Mouse (Mus musculus) heart, postnatal 0 days (tissue): Measurements from ENCODE around the gene Etv4. TPM values are rescaled to one million over a fixed set of nuclear protein-coding genes. Genes with fewer than 3 reads are reported as not detected.

Experiments used
- ATAC-seq: fragments of 200-750 bp; cut with Nextera tagmentation; 2 replicates; pipeline ENCODE4 v1.8.0; 2017; ENCODE audit warnings: low read depth, moderate number of reproducible peaks, moderate library complexity; ENCODE audit not compliant: insufficient read depth
- DNase-seq: peaks from one replicate; pipeline ENCODE4 v3.0.0-alpha.2; 2016; ENCODE audit warnings: low spot score
- H3K27ac ChIP-seq: fragments of 300-500 bp; sonication (generic); 2 replicates; pipeline ENCODE4 v1.5.1; 2014; ENCODE audit warnings: low read depth, mild to moderate bottlenecking
- H3K27me3 ChIP-seq: fragments of 300-500 bp; sonication (generic); 2 replicates; pipeline ENCODE4 v1.6.1; 2014; ENCODE audit warnings: low read length, mixed read lengths; ENCODE audit not compliant: control insufficient read depth, insufficient read depth
- H3K36me3 ChIP-seq: fragments of 300-500 bp; sonication (generic); replicated peaks from 2 replicates; pipeline ENCODE4 v1.6.1; 2014; ENCODE audit warnings: low read length, mixed read lengths; ENCODE audit not compliant: control insufficient read depth, insufficient read depth
- H3K4me1 ChIP-seq: fragments of 300-500 bp; sonication (generic); 2 replicates; pipeline ENCODE4 v1.6.1; 2014; ENCODE audit warnings: antibody characterized with exemption; ENCODE audit not compliant: control insufficient read depth, insufficient read depth
- H3K4me2 ChIP-seq: fragments of 300-500 bp; sonication (generic); 2 replicates; pipeline ENCODE4 v1.6.1; 2014; ENCODE audit warnings: low read depth, mild to moderate bottlenecking, low read length, moderate library complexity
- H3K4me3 ChIP-seq: fragments of 300-500 bp; sonication (generic); 2 replicates; pipeline ENCODE4 v1.5.1; 2014; ENCODE audit warnings: low read depth, low read length
- H3K9ac ChIP-seq: fragments of 300-500 bp; sonication (generic); replicated peaks from 2 replicates; pipeline ENCODE4 v1.6.1; 2014; ENCODE audit warnings: low read depth, low read length, mixed read lengths
- H3K9me3 ChIP-seq: fragments of 300-500 bp; sonication (generic); replicated peaks from 2 replicates; pipeline ENCODE4 v1.6.1; 2016; ENCODE audit warnings: low read length; ENCODE audit not compliant: control insufficient read depth
- CTCF ChIP-seq: IDR thresholded peaks from 2 replicates; pipeline ENCODE4 v1.5.1; 2016; ENCODE audit warnings: antibody characterized with exemption, control low read depth, low read depth
- EP300 ChIP-seq: IDR thresholded peaks from 2 replicates; pipeline ENCODE4 v1.6.1; 2016; ENCODE audit warnings: antibody characterized with exemption, low read depth
- WGBS: fragments of 180-500 bp; shearing (Covaris S2); extraction: QIAGEN DNeasy Blood & Tissue Kit; methylation state at CpG from one replicate; pipeline ENCODE4 v1.1.7; 2014; 5-methylcytosine and 5-hydroxymethylcytosine counted together
- polyA plus RNA-seq: library from polyadenylated mRNA; unstranded; fragments of >200 nt; fragmentation: Nextera tagmentation; extraction: Ambion mirVana; gene quantifications from 2 replicates; pipeline ENCODE4 v1.2.1, GENCODE M21; 2015
- total RNA-seq: library from RNA; depleted of rRNA; stranded (reverse); fragments of >200 nt; gene quantifications from 2 replicates; pipeline ENCODE4 v1.2.3, GENCODE M21; 2014; ENCODE audit warnings: low replicate concordance; rRNA removed

Etv4 gene
- total RNA-seq (5.2 and 7.5 TPM in 2 replicates), polyA plus RNA-seq (2.2 and 2.4 TPM in 2 replicates)

- Histone ChIP-seq H3K9ac (peak within 1 kb of the TSS; percentile 19; the same call in 1 of the 2 replicates), H3K4me2 (peak within 1 kb of the TSS; percentile 93), H3K4me1 (peaks cover 12% of the 10 kb centered on the region), H3K36me3 (no peaks in the 10 kb centered on the region), H3K9me3 (no peaks in the 10 kb centered on the region), H3K27me3 (peaks cover 55% of the 10 kb centered on the region), H3K27ac (peak within 1 kb of the TSS; percentile 16), H3K4me3 (peak within 1 kb of the TSS; percentile 58)
- DNase-seq (peak; percentile 90), ATAC-seq (peak; percentile 93)
- under 1% methylated on average over 34 of the region's 35 CpGs for WGBS
- TF ChIP-seq CTCF (no peak), EP300 (no peak)
Measured at GRCm38 (mm10) chr11:101785143-101785851, at the start of gene Etv4. TSS of gene Etv4 (minus strand) at chr11:101785371.

- Histone ChIP-seq H3K9me3 (no peaks in the 10 kb centered on the region), H3K27ac (peak overlapping the region; percentile 89), H3K4me3 (no peak overlapping the region), H3K9ac (0 out of 2 replicates have a peak overlapping the region, but pooled peaks have one; percentile 16), H3K4me2 (no peak overlapping the region; the same call in 1 of the 2 replicates), H3K4me1 (peaks cover 22% of the 10 kb centered on the region), H3K36me3 (no peaks in the 10 kb centered on the region), H3K27me3 (no peaks in the 10 kb centered on the region)
- no peak for TF ChIP-seq CTCF
- TF ChIP-seq EP300 = 0 out of 2 replicates have a peak, but pooled peaks have one; percentile 36
- ATAC-seq (peak; percentile 58), DNase-seq (peak; percentile 63)
- 15% methylated on average over 7 of the region's 7 CpGs for WGBS
Measured at GRCm38 (mm10) chr11:101832001-101832400, 46.8 kb upstream of the Etv4 start.

- H3K9ac ChIP-seq = no peak overlapping the region
- H3K4me2 ChIP-seq = peak overlapping the region; percentile 8; the same call in 1 of the 2 replicates
- H3K36me3 ChIP-seq = no peaks in the 10 kb centered on the region
- H3K27me3 ChIP-seq = no peaks in the 10 kb centered on the region
- ATAC-seq (no peak), DNase-seq (no peak)
- no peak for TF ChIP-seq EP300
- no peak for TF ChIP-seq CTCF
- peak overlapping the region; percentile 89 for H3K27ac ChIP-seq
- H3K9me3 ChIP-seq = no peaks in the 10 kb centered on the region
- peaks cover 22% of the 10 kb centered on the region for H3K4me1 ChIP-seq
- no peak overlapping the region for H3K4me3 ChIP-seq
- WGBS = 53% methylated on average over 8 of the region's 8 CpGs
Measured at GRCm38 (mm10) chr11:101830616-101831015, 45.4 kb upstream of the Etv4 start.

- TF ChIP-seq CTCF (no peak), EP300 (peak; percentile 26; the same call in 1 of the 2 replicates)
- H3K4me1 ChIP-seq = peaks cover 22% of the 10 kb centered on the region
- H3K9ac ChIP-seq = 0 out of 2 replicates have a peak overlapping the region, but pooled peaks have one; percentile 13
- H3K27ac ChIP-seq = peak overlapping the region; percentile 89
- peak; percentile 71 for ATAC-seq
- no peaks in the 10 kb centered on the region for H3K27me3 ChIP-seq
- H3K4me3 ChIP-seq = no peak overlapping the region
- peak overlapping the region; percentile 10; the same call in 1 of the 2 replicates for H3K4me2 ChIP-seq
- whole genome bisulfite sequencing = 40% methylated on average over 10 of the region's 10 CpGs
- H3K36me3 ChIP-seq = no peaks in the 10 kb centered on the region
- H3K9me3 ChIP-seq = no peaks in the 10 kb centered on the region
- DNase-seq = peak; percentile 78
Measured at GRCm38 (mm10) chr11:101830112-101830511, 44.9 kb upstream of the Etv4 start.

GRCm38 (mm10) chr11:101828718-101829117 lies 43.5 kb upstream of the Etv4 start:
- ATAC-seq = no peak
- Histone ChIP-seq H3K27me3 (no peaks in the 10 kb centered on the region), H3K9me3 (no peaks in the 10 kb centered on the region), H3K36me3 (no peaks in the 10 kb centered on the region), H3K4me3 (no peak overlapping the region), H3K4me1 (peaks cover 22% of the 10 kb centered on the region), H3K9ac (no peak overlapping the region), H3K27ac (no peak overlapping the region), H3K4me2 (no peak overlapping the region)
- DNase-seq = no peak
- TF ChIP-seq EP300 = no peak
- no peak for TF ChIP-seq CTCF
- 85% methylated on average over 4 of the region's 4 CpGs for WGBS
